Mouse (Mus musculus) stomach, embryonic 16.5 days (tissue): ENCODE measurements around the gene Zfp184. TPM values are rescaled to one million over a fixed set of nuclear protein-coding genes. Genes with fewer than 3 reads are reported as not detected.
A peak's percentile ranks its signal among the peaks of the same experiment; 100 is the strongest.

Source experiments
- ATAC-seq: fragments of 200-750 bp; cut with Nextera tagmentation; 2 replicates; pipeline ENCODE4 v1.8.0; 2017; ENCODE audit warnings: moderate number of reproducible peaks, moderate TSS enrichment; ENCODE audit not compliant: insufficient read depth, low FRiP score
- H3K27ac ChIP-seq: fragments of 300-500 bp; sonication (generic); 2 replicates; pipeline ENCODE4 v1.5.1; 2014; ENCODE audit warnings: low read length
- H3K27me3 ChIP-seq: fragments of 300-500 bp; sonication (generic); 2 replicates; pipeline ENCODE4 v1.6.1; 2014; ENCODE audit warnings: low read length, control low read depth, mixed read lengths; ENCODE audit not compliant: control insufficient read depth, insufficient read depth
- H3K36me3 ChIP-seq: fragments of 300-500 bp; sonication (generic); 2 replicates; pipeline ENCODE4 v1.6.1; 2014; ENCODE audit warnings: low read length; ENCODE audit not compliant: control insufficient read depth, insufficient read depth
- H3K4me1 ChIP-seq: fragments of 300-500 bp; sonication (generic); 2 replicates; pipeline ENCODE4 v1.6.1; 2014; ENCODE audit warnings: low read length, control low read depth, mixed read lengths; ENCODE audit not compliant: control insufficient read depth, insufficient read depth
- H3K4me2 ChIP-seq: fragments of 300-500 bp; sonication (generic); 2 replicates; pipeline ENCODE4 v1.6.1; 2014; ENCODE audit warnings: low read depth, low read length, mixed read lengths
- H3K4me3 ChIP-seq: fragments of 300-500 bp; sonication (generic); replicated peaks from 2 replicates; pipeline ENCODE4 v1.5.1; 2014; ENCODE audit warnings: mild to moderate bottlenecking, low read length
- H3K9ac ChIP-seq: fragments of 300-500 bp; sonication (generic); 2 replicates; pipeline ENCODE4 v1.6.1; 2014; ENCODE audit warnings: low read length
- H3K9me3 ChIP-seq: fragments of 300-500 bp; sonication (generic); replicated peaks from 2 replicates; pipeline ENCODE4 v1.6.1; 2016; ENCODE audit warnings: low read length, control low read depth; ENCODE audit not compliant: control insufficient read depth
- WGBS: fragments of 180-500 bp; shearing (Covaris S2); extraction: QIAGEN DNeasy Blood & Tissue Kit; methylation state at CpG from one replicate; pipeline ENCODE4 v1.1.7; 2014; 5-methylcytosine and 5-hydroxymethylcytosine counted together
- polyA plus RNA-seq: library from polyadenylated mRNA; unstranded; fragments of >200 nt; fragmentation: Nextera tagmentation; extraction: Ambion mirVana; gene quantifications from 2 replicates; pipeline ENCODE4 v1.2.1, GENCODE M21; 2015

Gene Zfp184
- polyA plus RNA-seq, 1 experiment from 2014 or later: 6.2 TPM

GRCm38 (mm10) chr13:21969816-21970215 is 24.9 kb downstream of the Zfp184 start:
- no peak overlapping the region for H3K4me2 ChIP-seq
- no peak overlapping the region for H3K27ac ChIP-seq
- H3K36me3 ChIP-seq: no peaks in the 10 kb centered on the region
- WGBS: 45% methylated on average over 2 of the region's 2 CpGs
- H3K4me3 ChIP-seq: no peak overlapping the region
- no peak overlapping the region for H3K9ac ChIP-seq
- no peak for ATAC-seq
- no peaks in the 10 kb centered on the region for H3K9me3 ChIP-seq
- H3K27me3 ChIP-seq: no peaks in the 10 kb centered on the region
- H3K4me1 ChIP-seq: no peaks in the 10 kb centered on the region

DNA sequence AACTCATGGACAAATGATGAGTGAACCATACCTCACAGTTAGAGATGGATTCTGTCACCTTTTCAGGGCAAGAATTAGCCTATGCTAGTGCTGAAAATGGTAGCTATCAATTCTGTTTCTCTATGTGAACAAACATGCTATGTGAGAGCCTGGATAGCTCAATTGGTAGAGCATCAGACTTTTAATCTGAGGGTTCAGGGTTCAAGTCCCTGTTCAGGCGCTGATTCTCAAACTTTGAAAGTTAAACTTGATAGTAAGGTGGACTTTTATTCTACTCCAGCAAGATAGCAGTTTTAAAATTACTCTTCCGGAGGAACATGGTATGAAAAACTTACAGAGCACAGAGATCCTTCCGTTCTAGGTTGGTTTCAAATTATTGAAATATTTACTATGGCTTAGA is 26.7 kb downstream of the Zfp184 start:
- H3K27me3 ChIP-seq: no peaks in the 10 kb centered on the region
- WGBS: 40% methylated on average over 3 of the region's 3 CpGs
- no peaks in the 10 kb centered on the region for H3K4me1 ChIP-seq
- H3K27ac ChIP-seq: no peak overlapping the region
- no peak overlapping the region for H3K9ac ChIP-seq
- no peak overlapping the region for H3K4me2 ChIP-seq
- no peak for ATAC-seq
- H3K36me3 ChIP-seq: no peaks in the 10 kb centered on the region
- no peaks in the 10 kb centered on the region for H3K9me3 ChIP-seq
- no peak overlapping the region for H3K4me3 ChIP-seq

- H3K9ac ChIP-seq: peak overlapping the region; percentile 77
- H3K9me3 ChIP-seq: no peaks in the 10 kb centered on the region
- ATAC-seq: peak; percentile 86
- WGBS: under 1% methylated on average over 23 of the region's 23 CpGs
- H3K27me3 ChIP-seq: no peaks in the 10 kb centered on the region
- no peaks in the 10 kb centered on the region for H3K4me1 ChIP-seq
- H3K4me2 ChIP-seq: peak overlapping the region; percentile 33; the same call in 1 of the 2 replicates
- H3K27ac ChIP-seq: peak overlapping the region; percentile 93
- no peaks in the 10 kb centered on the region for H3K36me3 ChIP-seq
- H3K4me3 ChIP-seq: peak overlapping the region; percentile 76
These were observed 29.4 kb downstream of the Zfp184 start for GRCm38 (mm10) chr13:21974221-21974725.

DNA sequence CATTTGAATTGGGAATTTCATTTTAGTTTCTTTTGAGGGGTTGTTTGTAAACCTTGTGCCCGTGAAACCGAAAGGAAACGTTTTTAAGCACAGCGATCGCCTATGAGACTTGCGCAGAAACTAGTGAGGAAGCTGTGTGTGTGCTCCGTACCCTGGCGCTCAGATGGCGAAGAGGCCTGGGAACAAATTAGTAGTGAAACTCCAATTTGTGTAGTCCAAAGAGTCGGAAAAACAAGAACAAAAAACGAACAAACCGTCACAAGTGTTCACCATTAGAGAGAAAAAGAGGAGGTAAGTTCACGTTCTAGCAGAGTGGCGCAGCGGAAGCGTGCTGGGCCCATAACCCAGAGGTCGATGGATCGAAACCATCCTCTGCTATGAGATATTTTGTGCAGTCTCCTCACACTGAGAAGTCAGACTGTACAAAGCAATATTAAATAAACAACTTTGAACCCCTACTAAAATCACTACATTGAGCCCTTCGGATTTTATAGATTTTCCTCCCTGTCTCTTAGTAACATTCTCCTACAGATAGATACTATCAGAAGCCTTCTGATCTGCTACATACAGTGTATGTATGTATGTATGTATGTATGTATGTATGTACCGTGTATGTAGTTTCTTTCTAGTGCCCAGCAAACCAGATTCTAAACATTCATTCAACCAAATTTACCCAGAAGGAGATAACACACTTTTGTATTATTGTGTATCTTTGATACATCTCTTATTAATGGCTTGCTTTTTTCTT is 30.0 kb downstream of the Zfp184 start:
- WGBS: 4% methylated on average over 20 of the region's 20 CpGs

DNA sequence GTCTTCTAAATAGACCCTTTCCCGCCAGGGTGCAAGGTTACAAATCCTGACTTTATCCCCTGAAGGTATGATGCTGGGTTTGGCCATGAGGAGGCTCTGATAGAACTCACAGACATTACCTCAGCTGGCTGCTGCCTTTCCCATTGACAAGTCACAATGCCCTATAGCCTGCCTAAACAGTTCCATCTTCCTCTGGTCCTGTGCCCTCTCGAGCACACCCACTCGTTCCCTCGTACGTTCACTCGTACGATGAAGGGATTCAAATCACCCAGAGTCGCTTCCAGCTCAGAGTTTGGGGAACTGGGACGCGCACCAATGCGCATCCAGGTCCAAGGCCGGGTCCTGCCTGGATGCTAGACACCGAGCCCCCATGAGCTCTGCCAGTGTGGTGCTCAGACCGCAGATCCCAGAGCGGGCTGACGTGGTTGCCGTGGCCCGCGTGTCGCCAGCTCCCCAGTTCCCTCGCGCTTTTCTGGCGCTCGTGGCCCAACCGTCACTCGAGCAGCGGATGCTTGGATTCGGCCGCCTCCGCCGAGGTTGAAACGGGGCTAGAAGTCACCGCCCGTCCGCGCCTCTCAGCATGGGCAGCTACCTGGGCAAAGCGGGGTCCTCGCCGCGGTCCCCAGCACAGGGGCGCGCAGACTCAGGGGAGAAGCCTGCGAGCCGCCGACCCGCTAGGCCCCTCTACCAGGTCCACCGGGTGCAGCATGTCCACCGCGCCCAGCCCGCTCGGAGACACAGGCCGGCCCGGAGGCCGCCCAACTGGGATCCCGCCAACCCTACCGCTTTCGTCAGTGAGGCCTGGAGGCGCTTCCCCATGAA is 36.3 kb downstream of the Zfp184 start, which contains the start of gene Pom121l2:
Pom121l2 (plus strand) TSS at position 214 of the 822 bp plus-strand sequence.
- Histone ChIP-seq H3K4me3 (peak within 1 kb of the TSS; percentile 54), H3K36me3 (no peaks in the 10 kb centered on the region), H3K27ac (no peak within 1 kb of the TSS), H3K9ac (peak within 1 kb of the TSS; percentile 75), H3K27me3 (peaks cover 22% of the 10 kb centered on the region), H3K4me1 (peaks cover 7% of the 10 kb centered on the region; the same call in 1 of the 2 replicates), H3K4me2 (peak within 1 kb of the TSS; percentile 97), H3K9me3 (no peaks in the 10 kb centered on the region)
- WGBS: under 1% methylated on average over 58 of the region's 58 CpGs
- peak; percentile 80; the same call in 1 of the 2 replicates for ATAC-seq

More for the DNA sequence above, 30.0 kb downstream of the Zfp184 start:
- ATAC-seq: peak; percentile 93
- Histone ChIP-seq H3K36me3 (no peaks in the 10 kb centered on the region), H3K9me3 (no peaks in the 10 kb centered on the region), H3K27ac (peak overlapping the region; percentile 93), H3K27me3 (no peaks in the 10 kb centered on the region), H3K9ac (peak overlapping the region; percentile 77), H3K4me3 (peak overlapping the region; percentile 76), H3K4me1 (no peaks in the 10 kb centered on the region), H3K4me2 (peak overlapping the region; percentile 30; the same call in 1 of the 2 replicates)

GRCm38 (mm10) chr13:21981803-21982193 is 36.9 kb downstream of the Zfp184 start:
- peak; percentile 7; the same call in 1 of the 2 replicates for ATAC-seq
- H3K27me3 ChIP-seq: peaks cover 22% of the 10 kb centered on the region

DNA sequence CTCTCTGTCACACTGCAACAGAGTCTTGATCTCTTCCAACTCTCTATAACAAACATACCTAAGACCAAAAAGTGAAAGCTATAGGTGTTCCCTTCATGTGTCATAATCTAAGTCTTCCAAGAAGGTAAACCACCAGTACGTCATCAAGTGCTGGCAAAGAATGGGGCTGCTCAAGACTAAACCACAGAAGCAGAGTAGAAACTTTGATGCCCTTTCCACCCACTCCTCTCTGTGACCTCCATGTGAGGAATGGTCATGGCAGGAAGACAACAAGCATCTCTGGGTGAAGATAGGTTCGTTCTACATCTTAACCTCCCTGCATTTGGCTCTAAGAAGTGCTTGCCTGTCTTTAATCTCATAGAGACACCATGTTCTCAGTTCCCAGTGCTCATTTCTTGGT is 39.6 kb downstream of the Zfp184 start:
- Histone ChIP-seq H3K36me3 (no peaks in the 10 kb centered on the region), H3K4me3 (no peak overlapping the region), H3K27me3 (peaks cover 22% of the 10 kb centered on the region), H3K9me3 (no peaks in the 10 kb centered on the region), H3K27ac (no peak overlapping the region), H3K4me2 (no peak overlapping the region), H3K9ac (no peak overlapping the region), H3K4me1 (peaks cover 7% of the 10 kb centered on the region; the same call in 1 of the 2 replicates)
- no peak for ATAC-seq
- WGBS: 80% methylated on average over 2 of the region's 2 CpGs

More at GRCm38 (mm10) chr13:21981803-21982193, 36.9 kb downstream of the Zfp184 start:
- peaks cover 7% of the 10 kb centered on the region; the same call in 1 of the 2 replicates for H3K4me1 ChIP-seq
- peak overlapping the region; percentile 54 for H3K4me3 ChIP-seq
- 13% methylated on average over 17 of the region's 17 CpGs for WGBS
- no peaks in the 10 kb centered on the region for H3K36me3 ChIP-seq
- H3K9me3 ChIP-seq: no peaks in the 10 kb centered on the region
- peak overlapping the region; percentile 75 for H3K9ac ChIP-seq
- no peak overlapping the region for H3K27ac ChIP-seq
- peak overlapping the region; percentile 97 for H3K4me2 ChIP-seq

GRCm38 (mm10) chr13:21992550-21992949 is 47.7 kb downstream of the Zfp184 start:
- ATAC-seq: no peak
- no peak overlapping the region for H3K27ac ChIP-seq
- peaks cover 34% of the 10 kb centered on the region for H3K27me3 ChIP-seq
- H3K4me3 ChIP-seq: no peak overlapping the region
- WGBS: 85% methylated on average over 5 of the region's 5 CpGs
- no peaks in the 10 kb centered on the region for H3K36me3 ChIP-seq
- H3K9ac ChIP-seq: no peak overlapping the region
- H3K4me1 ChIP-seq: peaks cover 12% of the 10 kb centered on the region; the same call in 1 of the 2 replicates
- H3K9me3 ChIP-seq: 0 out of 2 replicates have a peak, but pooled peaks cover 4% of the 10 kb centered on the region
- H3K4me2 ChIP-seq: no peak overlapping the region
